Mouse (Mus musculus) megakaryocyte, embryonic 14.5 days (primary cell): ENCODE measurements around the gene Phgdh.

ENCODE experiments used
- FLI1 ChIP-seq: IDR thresholded peaks from 2 replicates; pipeline ENCODE4 v1.6.1; 2012; ENCODE audit warnings: low read length, inconsistent platforms, mixed read lengths
- GATA1 ChIP-seq: IDR thresholded peaks from 3 replicates; pipeline ENCODE4 v1.6.1; 2012; ENCODE audit warnings: mixed read lengths, low read length, inconsistent platforms, borderline replicate concordance

- no peak for TF ChIP-seq GATA1
- TF ChIP-seq FLI1: no peak
These were observed 5.8 kb downstream of the Phgdh start for GRCm38 (mm10) chr3:98334010-98334409.
